Mouse (Mus musculus) layer of hippocampus, adult 11-12 months (tissue): ENCODE data around the gene Cnpy3.
"Not testable (repeated sequence)": the region's sequence is repeated elsewhere in the genome, so short reads cannot be mapped to it uniquely, and the experiment has no call there.

Experiments
- DNase-seq: peaks from one replicate; pipeline ENCODE4 v3.0.0; 2022; ENCODE audit warnings: low spot score

Cnpy3 gene

GRCm38 (mm10) chr17:46764916-46765315 is 12.9 kb upstream of the Cnpy3 start:
- not testable (repeated sequence) for DNase-seq

GRCm38 (mm10) chr17:46763544-46763943 is 11.5 kb upstream of the Cnpy3 start, which contains the start of gene Ptcra:
TSS of gene Ptcra (minus strand) at chr17:46763712.
- no peak for DNase-seq

- DNase-seq: no peak
Observed at GRCm38 (mm10) chr17:46758753-46759152, 6.7 kb upstream of the Cnpy3 start.

- peak; percentile 73 for DNase-seq
Observed at GRCm38 (mm10) chr17:46751056-46751793, 789 bp downstream of the Cnpy3 start.

- DNase-seq: no peak
Observed at GRCm38 (mm10) chr17:46750580-46750979, 1.4 kb downstream of the Cnpy3 start.

- no peak for DNase-seq
Observed at GRCm38 (mm10) chr17:46749282-46749681, 2.7 kb downstream of the Cnpy3 start.

- no peak for DNase-seq
Observed at GRCm38 (mm10) chr17:46747806-46748205, 4.2 kb downstream of the Cnpy3 start.

- DNase-seq: no peak
Observed at GRCm38 (mm10) chr17:46747234-46747633, 4.8 kb downstream of the Cnpy3 start.

GRCm38 (mm10) chr17:46745506-46745905 is 6.5 kb downstream of the Cnpy3 start:
- no peak for DNase-seq

GRCm38 (mm10) chr17:46742986-46743385 is 9.0 kb downstream of the Cnpy3 start:
- DNase-seq: no peak

GRCm38 (mm10) chr17:46741305-46741704 is 10.7 kb downstream of the Cnpy3 start:
- no peak for DNase-seq

- peak; percentile 31 for DNase-seq
Observed at GRCm38 (mm10) chr17:46736160-46736559, 15.9 kb downstream of the Cnpy3 start.

- DNase-seq: no peak
Observed at GRCm38 (mm10) chr17:46735287-46735686, 16.7 kb downstream of the Cnpy3 start.

GRCm38 (mm10) chr17:46734055-46734454 is 18.0 kb downstream of the Cnpy3 start:
- no peak for DNase-seq

- no peak for DNase-seq
Observed at GRCm38 (mm10) chr17:46728904-46729318, 23.1 kb downstream of the Cnpy3 start, which contains the start of gene Gnmt. TSS of gene Gnmt (minus strand) at chr17:46729168.

GRCm38 (mm10) chr17:46728496-46728895 is 23.5 kb downstream of the Cnpy3 start:
- DNase-seq: no peak

- no peak for DNase-seq
Observed at GRCm38 (mm10) chr17:46728021-46728420, 24.0 kb downstream of the Cnpy3 start.

- DNase-seq: no peak
Observed at GRCm38 (mm10) chr17:46727271-46727670, 24.7 kb downstream of the Cnpy3 start.

- no peak for DNase-seq
Observed at GRCm38 (mm10) chr17:46725731-46726645, 26.0 kb downstream of the Cnpy3 start.

- DNase-seq: no peak
Observed at GRCm38 (mm10) chr17:46725273-46725672, 26.7 kb downstream of the Cnpy3 start.

- DNase-seq: no peak
Observed at GRCm38 (mm10) chr17:46724477-46725084, 27.4 kb downstream of the Cnpy3 start.

GRCm38 (mm10) chr17:46721077-46721476 is 30.9 kb downstream of the Cnpy3 start:
- no peak for DNase-seq
